Mouse (Mus musculus) MEL (cell line): Measurements from ENCODE around the gene Zmiz1. TPM values are rescaled to one million over a fixed set of nuclear protein-coding genes. Genes with fewer than 3 reads are reported as not detected.

Experiments
- DNase-seq: peaks from one replicate; pipeline ENCODE4 v3.0.0; 2011; ENCODE audit warnings: low read depth, low spot score
- H3K27ac ChIP-seq: 2 replicates; pipeline ENCODE4 v1.5.1; 2012; ENCODE audit warnings: low read depth, mild to moderate bottlenecking, control low read depth, low read length, moderate library complexity; ENCODE audit not compliant: control insufficient read depth
- H3K27me3 ChIP-seq, 2 experiments: fragments of 150-350 bp in 1 of 2; sonication (generic) in 1 of 2; 2 replicates each; pipeline ENCODE4 v1.6.1; 2012; ENCODE audit warnings: low read length in 2 of 2, mild to moderate bottlenecking in 2 of 2, improper control_type of control experiment in 1 of 2, moderate library complexity in 1 of 2; ENCODE audit not compliant: insufficient read depth in 2 of 2, control insufficient read depth in 1 of 2
- H3K36me3 ChIP-seq, 2 experiments: 2 replicates each; pipeline ENCODE4 v1.6.1; 2012 to 2014; ENCODE audit warnings: low read length in 2 of 2, improper control_type of control experiment in 1 of 2, inconsistent platforms in 1 of 2, mild to moderate bottlenecking in 1 of 2; ENCODE audit not compliant: insufficient read depth in 2 of 2, control insufficient read depth in 1 of 2
- H3K4me1 ChIP-seq, 2 experiments: fragments of 150-350 bp in 1 of 2; sonication (generic) in 1 of 2; 2 replicates each; pipeline ENCODE4 v1.6.1; 2012; ENCODE audit warnings: low read length in 2 of 2, improper control_type of control experiment in 1 of 2, mild to moderate bottlenecking in 1 of 2; ENCODE audit not compliant: insufficient read depth in 2 of 2, control insufficient read depth in 1 of 2
- H3K4me3 ChIP-seq, 2 experiments: fragments of 150-350 bp in 1 of 2; sonication (generic) in 1 of 2; 2 replicates each; pipeline ENCODE4 v1.5.1; 2012; ENCODE audit warnings: low read depth in 2 of 2, low read length in 2 of 2, mild to moderate bottlenecking in 2 of 2, moderate library complexity in 2 of 2, control low read depth in 1 of 2, improper control_type of control experiment in 1 of 2; ENCODE audit not compliant: control insufficient read depth in 1 of 2, insufficient read depth in 1 of 2
- H3K79me2 ChIP-seq: 2 replicates; pipeline ENCODE4 v1.6.1; 2012; ENCODE audit warnings: mild to moderate bottlenecking, low read length, moderate library complexity; ENCODE audit not compliant: control insufficient read depth, poor library complexity, insufficient read depth
- H3K9ac ChIP-seq: 2 replicates; pipeline ENCODE4 v1.6.1; 2012; ENCODE audit warnings: low read depth, mild to moderate bottlenecking, control low read depth, low read length, moderate library complexity; ENCODE audit not compliant: control insufficient read depth, poor library complexity, severe bottlenecking
- H3K9me3 ChIP-seq: fragments of 150-350 bp; sonication (generic); replicated peaks from 2 replicates; pipeline ENCODE4 v1.6.1; 2012; ENCODE audit warnings: mild to moderate bottlenecking, low read length, improper control_type of control experiment, moderate library complexity; ENCODE audit not compliant: insufficient read depth
- BHLHE40 ChIP-seq: IDR thresholded peaks from 2 replicates; pipeline ENCODE4 v1.6.1; 2012; ENCODE audit warnings: low read depth, mild to moderate bottlenecking, inconsistent platforms, low read length, improper control_type of control experiment, borderline replicate concordance
- CTCF ChIP-seq, 3 experiments: IDR thresholded peaks in 2 of 3; conservative IDR thresholded peaks in 1 of 3; 2 replicates each; pipeline ENCODE4 v1.5.1; 2011 to 2012; ENCODE audit warnings: low read length in 3 of 3, low read depth in 2 of 3, mild to moderate bottlenecking in 2 of 3, improper control_type of control experiment in 1 of 3, inconsistent platforms in 1 of 3, mixed read lengths in 1 of 3, moderate library complexity in 1 of 3; ENCODE audit not compliant: control insufficient read depth in 1 of 3, insufficient read depth in 1 of 3, poor library complexity in 1 of 3, severe bottlenecking in 1 of 3
- E2F4 ChIP-seq: IDR thresholded peaks from 2 replicates; pipeline ENCODE4 v1.6.1; 2011; ENCODE audit warnings: low read depth, low read length, improper control_type of control experiment, borderline replicate concordance
- ELF1 ChIP-seq: IDR thresholded peaks from 2 replicates; pipeline ENCODE4 v1.6.1; 2014; ENCODE audit warnings: low read depth, mild to moderate bottlenecking, inconsistent platforms, low read length, improper control_type of control experiment, moderate library complexity
- EP300 ChIP-seq, 2 experiments: IDR thresholded peaks; 2 replicates each; pipeline ENCODE4 v1.6.1; 2011; ENCODE audit warnings: improper control_type of control experiment in 2 of 2, low read length in 2 of 2, low read depth in 1 of 2, mild to moderate bottlenecking in 1 of 2
- GABPA ChIP-seq: IDR thresholded peaks from 2 replicates; pipeline ENCODE4 v1.6.1; 2012; ENCODE audit warnings: low read depth, mild to moderate bottlenecking, inconsistent platforms, low read length, improper control_type of control experiment, moderate library complexity
- GATA1 ChIP-seq: IDR thresholded peaks from 2 replicates; pipeline ENCODE4 v1.6.1; 2011; ENCODE audit warnings: low read depth, low read length, improper control_type of control experiment
- HCFC1 ChIP-seq: IDR thresholded peaks from 2 replicates; pipeline ENCODE4 v1.6.1; 2012; ENCODE audit warnings: low read depth, mild to moderate bottlenecking, inconsistent platforms, low read length, improper control_type of control experiment, moderate library complexity
- KAT2A ChIP-seq: conservative IDR thresholded peaks from 2 replicates; pipeline ENCODE4 v1.6.1; 2012; ENCODE audit warnings: low read depth, low read length, improper control_type of control experiment, inconsistent platforms
- MEF2A ChIP-seq: IDR thresholded peaks from 2 replicates; pipeline ENCODE4 v1.6.1; 2014; ENCODE audit warnings: low read depth, mild to moderate bottlenecking, inconsistent platforms, low read length, improper control_type of control experiment; ENCODE audit not compliant: poor library complexity, insufficient replicate concordance, severe bottlenecking; ENCODE audit errors: extremely low read depth
- MXI1 ChIP-seq: IDR thresholded peaks from 2 replicates; pipeline ENCODE4 v1.6.1; 2011; ENCODE audit warnings: mild to moderate bottlenecking, low read depth, low read length, improper control_type of control experiment
- MYC ChIP-seq: IDR thresholded peaks from 2 replicates; pipeline ENCODE4 v1.6.1; 2011; ENCODE audit warnings: low read depth, mild to moderate bottlenecking, low read length, improper control_type of control experiment, moderate library complexity
- NELFE ChIP-seq: IDR thresholded peaks from 2 replicates; pipeline ENCODE4 v1.6.1; 2011; ENCODE audit warnings: low read depth, low read length, improper control_type of control experiment
- POLR2AphosphoS5 ChIP-seq: IDR thresholded peaks from 2 replicates; pipeline ENCODE4 v1.6.1; 2012; ENCODE audit warnings: low read depth, borderline replicate concordance, mild to moderate bottlenecking, inconsistent platforms, low read length, moderate library complexity, mixed read lengths
- RCOR1 ChIP-seq: IDR thresholded peaks from 2 replicates; pipeline ENCODE4 v1.6.1; 2012; ENCODE audit warnings: low read depth, mild to moderate bottlenecking, inconsistent platforms, low read length, improper control_type of control experiment
- SMC3 ChIP-seq: IDR thresholded peaks from 2 replicates; pipeline ENCODE4 v1.6.1; 2011; ENCODE audit warnings: low read depth, low read length, improper control_type of control experiment
- TAL1 ChIP-seq: IDR thresholded peaks from 2 replicates; pipeline ENCODE4 v1.6.1; 2012; ENCODE audit warnings: mild to moderate bottlenecking, inconsistent platforms, low read length, moderate library complexity, mixed read lengths
- TBP ChIP-seq: IDR thresholded peaks from 2 replicates; pipeline ENCODE4 v1.8.0; 2011; ENCODE audit warnings: low read depth, low read length, improper control_type of control experiment
- USF1 ChIP-seq: IDR thresholded peaks from 2 replicates; pipeline ENCODE4 v1.6.1; 2014; ENCODE audit warnings: low read depth, mild to moderate bottlenecking, inconsistent platforms, low read length, improper control_type of control experiment, moderate library complexity
- ZC3H11A ChIP-seq: IDR thresholded peaks from 2 replicates; pipeline ENCODE4 v1.6.1; 2012; ENCODE audit warnings: low read depth, mild to moderate bottlenecking, inconsistent platforms, low read length, improper control_type of control experiment
- ZKSCAN1 ChIP-seq: IDR thresholded peaks from 2 replicates; pipeline ENCODE4 v1.6.1; 2012; ENCODE audit warnings: low read depth, mild to moderate bottlenecking, inconsistent platforms, low read length, improper control_type of control experiment, moderate library complexity
- ZMIZ1 ChIP-seq: IDR thresholded peaks from 2 replicates; pipeline ENCODE4 v1.6.1; 2012; ENCODE audit warnings: low read depth, mild to moderate bottlenecking, inconsistent platforms, low read length, improper control_type of control experiment, moderate library complexity
- polyA plus RNA-seq, 2 experiments: library from polyadenylated mRNA; stranded (reverse) in 1 of 2; unstranded in 1 of 2; fragments of >175 nt in 1 of 2; fragments of >200 nt in 1 of 2; gene quantifications; 2 replicates each; pipeline versions ENCODE4 v1.2.1 to v1.2.4; 2012; ENCODE audit warnings: low replicate concordance in 2 of 2, low read depth in 1 of 2; ENCODE audit not compliant: insufficient read length in 2 of 2, insufficient read depth in 1 of 2, missing spikeins in 1 of 2
- total RNA-seq: library from RNA; depleted of rRNA; stranded (reverse); fragments of 300-350 nt; gene quantifications from 2 replicates; pipeline ENCODE4 v1.2.3, GENCODE M21; 2012

Gene Zmiz1
- total and polyA plus RNA-seq, 3 experiments: 2.7 to 19.9 TPM; not detected in 1

DNA sequence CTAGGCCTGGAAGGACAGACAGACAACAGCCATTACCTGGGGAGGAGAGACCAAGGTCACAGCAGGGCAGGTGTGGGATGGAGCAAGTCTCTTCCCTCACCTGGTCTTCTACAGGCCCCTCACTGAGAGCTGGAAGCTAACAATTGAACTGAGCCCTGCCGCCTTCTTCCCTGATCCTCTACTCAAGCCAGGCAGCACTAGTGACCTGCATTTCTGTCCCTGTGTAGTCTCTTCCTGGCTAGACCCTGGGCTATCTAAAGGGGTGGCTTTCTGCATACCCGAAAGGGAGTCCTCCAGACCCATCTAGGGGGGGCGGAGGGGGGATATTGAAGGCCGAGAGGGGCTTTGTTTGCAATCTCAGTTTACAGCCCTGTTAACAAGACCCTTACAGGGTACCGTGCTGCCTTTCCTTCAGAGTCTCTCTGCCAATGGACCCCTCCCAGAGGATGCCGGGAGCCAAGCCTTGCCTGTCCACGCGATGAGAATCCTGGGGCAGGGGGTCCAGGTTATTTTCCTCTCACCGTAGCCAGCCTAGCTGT lies 152.2 kb downstream of the Zmiz1 start:
- H3K36me3 ChIP-seq: no peaks in the 10 kb centered on the region
- no peaks in the 10 kb centered on the region for H3K27me3 ChIP-seq
- no peak for TF ChIP-seq USF1
- TF ChIP-seq TAL1: no peak
- no peak for TF ChIP-seq TBP
- TF ChIP-seq MYC: no peak
- no peak for TF ChIP-seq NELFE
- TF ChIP-seq ZC3H11A: no peak
- TF ChIP-seq E2F4: no peak
- TF ChIP-seq BHLHE40: no peak
- TF ChIP-seq HCFC1: no peak
- TF ChIP-seq ZKSCAN1: no peak
- TF ChIP-seq EP300 (IDR thresholded peaks at IDR 0.05; ENCODE audit: low read depth in 1 of 2, low read length in 2 of 2): no peak
- no peak for TF ChIP-seq ZMIZ1
- TF ChIP-seq GABPA: no peak
- TF ChIP-seq ELF1: no peak
- TF ChIP-seq POLR2AphosphoS5: no peak
- no peak for TF ChIP-seq MEF2A
- H3K27ac ChIP-seq: no peak overlapping the region
- no peak for DNase-seq
- H3K4me1 ChIP-seq: no peaks in the 10 kb centered on the region
- H3K9ac ChIP-seq: no peak overlapping the region
- H3K4me3 ChIP-seq: no peak overlapping the region
- no peaks in the 10 kb centered on the region for H3K9me3 ChIP-seq
- H3K79me2 ChIP-seq: no peaks in the 10 kb centered on the region

GRCm38 (mm10) chr14:25611815-25612698 lies 153.1 kb downstream of the Zmiz1 start:
- no peak overlapping the region for H3K9ac ChIP-seq
- no peaks in the 10 kb centered on the region for H3K4me1 ChIP-seq
- H3K36me3 ChIP-seq: no peaks in the 10 kb centered on the region
- TF ChIP-seq POLR2AphosphoS5: no peak
- no peak for TF ChIP-seq NELFE
- no peak for TF ChIP-seq ZKSCAN1
- TF ChIP-seq MXI1: no peak
- no peak for TF ChIP-seq MYC
- no peak for TF ChIP-seq ELF1
- TF ChIP-seq CTCF (IDR thresholded peaks at IDR 0.05 in 2 of 3, conservative IDR thresholded peaks at IDR 0.05 in 1 of 3; ENCODE audit: control insufficient read depth in 1 of 3, insufficient read depth in 1 of 3, low read depth in 2 of 3, low read length in 3 of 3, poor library complexity in 1 of 3, severe bottlenecking in 1 of 3): no peak
- no peak for TF ChIP-seq TAL1
- no peak for TF ChIP-seq RCOR1
- no peak for TF ChIP-seq EP300 (IDR thresholded peaks at IDR 0.05; ENCODE audit: low read depth in 1 of 2, low read length in 2 of 2)
- no peak for TF ChIP-seq GATA1
- no peak for TF ChIP-seq SMC3
- TF ChIP-seq HCFC1: no peak
- no peak for TF ChIP-seq KAT2A
- TF ChIP-seq, all 39 proteins: peak for 0
- Histone ChIP-seq H3K79me2 (no peaks in the 10 kb centered on the region), H3K27ac (no peak overlapping the region), H3K27me3 (no peaks in the 10 kb centered on the region), H3K9me3 (no peaks in the 10 kb centered on the region), H3K4me3 (no peak overlapping the region)
- no peak for DNase-seq
